Mouse (Mus musculus) midbrain, embryonic 15.5 days (tissue): ENCODE results near the gene Anxa2. TPM values are rescaled to one million over a fixed set of nuclear protein-coding genes. Genes with fewer than 3 reads are reported as not detected.

Experiments used
- ATAC-seq: fragments of 200-750 bp; cut with Nextera tagmentation; replicated peaks from 2 replicates; pipeline ENCODE4 v1.8.0; 2017; ENCODE audit warnings: moderate TSS enrichment
- H3K27ac ChIP-seq: fragments of 300-500 bp; sonication (generic); 2 replicates; pipeline ENCODE4 v1.5.1; 2015; ENCODE audit warnings: mild to moderate bottlenecking, inconsistent platforms
- H3K27me3 ChIP-seq: fragments of 300-500 bp; sonication (generic); replicated peaks from 2 replicates; pipeline ENCODE4 v1.6.1; 2015; ENCODE audit warnings: inconsistent platforms
- H3K36me3 ChIP-seq: fragments of 300-500 bp; sonication (generic); replicated peaks from 2 replicates; pipeline ENCODE4 v1.6.1; 2015; ENCODE audit warnings: inconsistent platforms
- H3K4me1 ChIP-seq: fragments of 300-500 bp; sonication (generic); 2 replicates; pipeline ENCODE4 v1.6.1; 2015; ENCODE audit warnings: inconsistent platforms
- H3K4me2 ChIP-seq: fragments of 300-500 bp; sonication (generic); 2 replicates; pipeline ENCODE4 v1.6.1; 2015; ENCODE audit warnings: inconsistent platforms, mild to moderate bottlenecking, moderate library complexity
- H3K4me3 ChIP-seq: fragments of 300-500 bp; sonication (generic); 2 replicates; pipeline ENCODE4 v1.5.1; 2015; ENCODE audit warnings: mild to moderate bottlenecking, inconsistent platforms
- H3K9ac ChIP-seq: fragments of 300-500 bp; sonication (generic); 2 replicates; pipeline ENCODE4 v1.6.1; 2015; ENCODE audit warnings: mild to moderate bottlenecking, inconsistent platforms
- H3K9me3 ChIP-seq: fragments of 300-500 bp; sonication (generic); 2 replicates; pipeline ENCODE4 v1.6.1; 2016; ENCODE audit warnings: inconsistent platforms
- WGBS: fragments of 180-500 bp; shearing (Covaris S2); methylation state at CpG from one replicate; pipeline ENCODE4 v1.1.7; 2015; ENCODE audit warnings: mixed read lengths; 5-methylcytosine and 5-hydroxymethylcytosine counted together
- polyA plus RNA-seq: library from polyadenylated mRNA; unstranded; fragments of >200 nt; fragmentation: Nextera tagmentation; extraction: Ambion mirVana; gene quantifications from 2 replicates; pipeline ENCODE4 v1.2.1, GENCODE M21; 2015

Gene Anxa2
- polyA plus RNA-seq: 123 and 142 TPM in 2 replicates

GRCm38 (mm10) chr9:69453066-69453900 is at the start of gene Anxa2:
Gene Anxa2 (plus strand): TSS chr9:69453620.
- Histone ChIP-seq H3K4me2 (peak within 1 kb of the TSS; percentile 62), H3K9ac (peak within 1 kb of the TSS; percentile 31; the same call in 1 of the 2 replicates), H3K4me3 (peak within 1 kb of the TSS; percentile 39), H3K27me3 (peaks cover 18% of the 10 kb centered on the region), H3K36me3 (no peaks in the 10 kb centered on the region), H3K9me3 (no peaks in the 10 kb centered on the region), H3K27ac (peak within 1 kb of the TSS; percentile 31; the same call in 1 of the 2 replicates), H3K4me1 (peaks cover 10% of the 10 kb centered on the region)
- WGBS: 10% methylated on average over 37 of the region's 37 CpGs
- peak; percentile 65; the same call in 1 of the 2 replicates for ATAC-seq

GRCm38 (mm10) chr9:69404671-69405070 is 48.7 kb upstream of the Anxa2 start:
- 56% methylated on average over 6 of the region's 6 CpGs for WGBS
- Histone ChIP-seq H3K36me3 (no peaks in the 10 kb centered on the region), H3K27ac (no peak overlapping the region), H3K9ac (no peak overlapping the region), H3K4me3 (no peak overlapping the region), H3K4me2 (no peak overlapping the region), H3K27me3 (no peaks in the 10 kb centered on the region), H3K4me1 (no peaks in the 10 kb centered on the region), H3K9me3 (no peaks in the 10 kb centered on the region)
- ATAC-seq: no peak

GRCm38 (mm10) chr9:69419476-69419875 is 33.9 kb upstream of the Anxa2 start:
- no peak overlapping the region for H3K9ac ChIP-seq

GRCm38 (mm10) chr9:69430531-69430930 is 22.9 kb upstream of the Anxa2 start:
- Histone ChIP-seq H3K4me2 (no peak overlapping the region), H3K27me3 (no peaks in the 10 kb centered on the region), H3K27ac (no peak overlapping the region), H3K4me1 (peaks cover 12% of the 10 kb centered on the region), H3K9ac (no peak overlapping the region), H3K9me3 (no peaks in the 10 kb centered on the region), H3K36me3 (peaks cover 12% of the 10 kb centered on the region; the same call in 1 of the 2 replicates), H3K4me3 (no peak overlapping the region)
- no peak for ATAC-seq
- 86% methylated on average over 3 of the region's 3 CpGs for WGBS

More at GRCm38 (mm10) chr9:69419476-69419875, 33.9 kb upstream of the Anxa2 start:
- Histone ChIP-seq H3K27me3 (no peaks in the 10 kb centered on the region), H3K4me1 (no peaks in the 10 kb centered on the region), H3K4me3 (no peak overlapping the region), H3K27ac (no peak overlapping the region), H3K9me3 (no peaks in the 10 kb centered on the region), H3K4me2 (no peak overlapping the region), H3K36me3 (peaks cover 12% of the 10 kb centered on the region; the same call in 1 of the 2 replicates)
- ATAC-seq: no peak
- WGBS: 88% methylated on average over 1 of the region's 1 CpGs

GRCm38 (mm10) chr9:69431863-69432555 is 21.4 kb upstream of the Anxa2 start:
- Histone ChIP-seq H3K27me3 (no peaks in the 10 kb centered on the region), H3K27ac (peak overlapping the region; percentile 33; the same call in 1 of the 2 replicates), H3K9me3 (no peaks in the 10 kb centered on the region), H3K36me3 (peaks cover 8% of the 10 kb centered on the region; the same call in 1 of the 2 replicates), H3K4me1 (peaks cover 12% of the 10 kb centered on the region), H3K4me3 (no peak overlapping the region), H3K4me2 (no peak overlapping the region), H3K9ac (no peak overlapping the region)
- 26% methylated on average over 6 of the region's 6 CpGs for WGBS
- no peak; the same call in 1 of the 2 replicates for ATAC-seq

GRCm38 (mm10) chr9:69435194-69435593 is 18.2 kb upstream of the Anxa2 start:
- no peak for ATAC-seq
- Histone ChIP-seq H3K9ac (no peak overlapping the region), H3K4me2 (no peak overlapping the region), H3K27me3 (no peaks in the 10 kb centered on the region), H3K4me3 (no peak overlapping the region), H3K27ac (no peak overlapping the region), H3K9me3 (no peaks in the 10 kb centered on the region), H3K4me1 (peaks cover 17% of the 10 kb centered on the region), H3K36me3 (no peaks in the 10 kb centered on the region)
- WGBS: 64% methylated on average over 10 of the region's 10 CpGs

GRCm38 (mm10) chr9:69435662-69436061 is 17.8 kb upstream of the Anxa2 start:
- Histone ChIP-seq H3K27me3 (no peaks in the 10 kb centered on the region), H3K27ac (no peak overlapping the region), H3K4me2 (no peak overlapping the region), H3K9ac (no peak overlapping the region), H3K36me3 (no peaks in the 10 kb centered on the region), H3K4me1 (peaks cover 17% of the 10 kb centered on the region), H3K9me3 (no peaks in the 10 kb centered on the region), H3K4me3 (no peak overlapping the region)
- ATAC-seq: no peak

GRCm38 (mm10) chr9:69439805-69440357 is 13.5 kb upstream of the Anxa2 start:
- Histone ChIP-seq H3K27me3 (no peaks in the 10 kb centered on the region), H3K4me2 (no peak overlapping the region), H3K27ac (no peak overlapping the region), H3K4me3 (no peak overlapping the region), H3K36me3 (no peaks in the 10 kb centered on the region), H3K9ac (no peak overlapping the region), H3K4me1 (peaks cover 5% of the 10 kb centered on the region), H3K9me3 (no peaks in the 10 kb centered on the region)
- 19% methylated on average over 7 of the region's 7 CpGs for WGBS
- ATAC-seq: no peak

- Histone ChIP-seq H3K27me3 (no peaks in the 10 kb centered on the region), H3K9me3 (no peaks in the 10 kb centered on the region), H3K4me2 (no peak overlapping the region), H3K4me3 (no peak overlapping the region), H3K4me1 (peaks cover 5% of the 10 kb centered on the region), H3K27ac (no peak overlapping the region), H3K36me3 (no peaks in the 10 kb centered on the region), H3K9ac (no peak overlapping the region)
- 81% methylated on average over 6 of the region's 6 CpGs for WGBS
- ATAC-seq: no peak
Measured at GRCm38 (mm10) chr9:69442471-69443038, 10.9 kb upstream of the Anxa2 start.

GRCm38 (mm10) chr9:69443203-69443602 is 10.2 kb upstream of the Anxa2 start:
- no peak overlapping the region for H3K4me2 ChIP-seq
- no peaks in the 10 kb centered on the region for H3K9me3 ChIP-seq
- H3K4me3 ChIP-seq: no peak overlapping the region
- H3K27ac ChIP-seq: no peak overlapping the region
- H3K27me3 ChIP-seq: no peaks in the 10 kb centered on the region
- no peak for ATAC-seq
- H3K36me3 ChIP-seq: no peaks in the 10 kb centered on the region
- H3K9ac ChIP-seq: no peak overlapping the region
- peaks cover 5% of the 10 kb centered on the region for H3K4me1 ChIP-seq
- WGBS: 72% methylated on average over 3 of the region's 3 CpGs

- Histone ChIP-seq H3K9me3 (no peaks in the 10 kb centered on the region), H3K27me3 (peaks cover 8% of the 10 kb centered on the region; the same call in 1 of the 2 replicates), H3K27ac (no peak overlapping the region), H3K4me2 (no peak overlapping the region), H3K4me1 (peaks cover 7% of the 10 kb centered on the region), H3K9ac (no peak overlapping the region), H3K4me3 (no peak overlapping the region), H3K36me3 (no peaks in the 10 kb centered on the region)
- ATAC-seq: no peak
- 62% methylated on average over 3 of the region's 3 CpGs for WGBS
Measured at GRCm38 (mm10) chr9:69448801-69449200, 4.6 kb upstream of the Anxa2 start.

- WGBS: 74% methylated on average over 9 of the region's 9 CpGs
- no peak overlapping the region for H3K27ac ChIP-seq
Measured at GRCm38 (mm10) chr9:69450636-69451035, 2.8 kb upstream of the Anxa2 start.

More at GRCm38 (mm10) chr9:69450636-69451035, 2.8 kb upstream of the Anxa2 start:
- Histone ChIP-seq H3K27me3 (peaks cover 16% of the 10 kb centered on the region), H3K4me2 (no peak overlapping the region), H3K9me3 (no peaks in the 10 kb centered on the region), H3K9ac (no peak overlapping the region), H3K4me3 (no peak overlapping the region), H3K4me1 (peaks cover 10% of the 10 kb centered on the region), H3K36me3 (no peaks in the 10 kb centered on the region)
- no peak for ATAC-seq
